Mouse (Mus musculus): ENCODE data around the gene Slc29a3. TPM values are rescaled to one million over a fixed set of nuclear protein-coding genes. Genes with fewer than 3 reads are reported as not detected.

Gene Slc29a3
- total and polyA plus RNA-seq, 2 experiments, result 1.8 to 2.8 TPM

GRCm38 (mm10) chr10:60690960-60691359 is 61.6 kb downstream of the Slc29a3 start:
- 42% methylated on average over 6 of the region's 6 CpGs for WGBS
- Histone ChIP-seq H3K79me2 (ENCODE audit: control insufficient read depth, insufficient read depth, low read length) (no peaks in the 10 kb centered on the region), H3K36me3 (ENCODE audit: control insufficient read depth, insufficient read depth, low read length) (no peaks in the 10 kb centered on the region), H3K4me3 (ENCODE audit: insufficient read depth, low read depth, low read length) (no peak overlapping the region), H3K27me3 (ENCODE audit: control insufficient read depth, insufficient read depth, low read length) (peaks cover 13% of the 10 kb centered on the region; the same call in 1 of the 2 replicates), H3K4me1 (ENCODE audit: control insufficient read depth, insufficient read depth, low read length) (no peaks in the 10 kb centered on the region), H3K9ac (ENCODE audit: low read depth, low read length) (no peak overlapping the region), H3K27ac (replicated peaks; ENCODE audit: insufficient read depth, low read depth, low read length) (no peak overlapping the region)
- no peak for TF ChIP-seq POLR2A (IDR thresholded peaks at IDR 0.05; ENCODE audit: extremely low read depth, insufficient read depth, low read length)
- TF ChIP-seq CTCF (IDR thresholded peaks at IDR 0.05; ENCODE audit: low read depth, low read length), result no peak
- DNase-seq (ENCODE audit: extremely low read depth, low read depth, low spot score), result no peak

DNA sequence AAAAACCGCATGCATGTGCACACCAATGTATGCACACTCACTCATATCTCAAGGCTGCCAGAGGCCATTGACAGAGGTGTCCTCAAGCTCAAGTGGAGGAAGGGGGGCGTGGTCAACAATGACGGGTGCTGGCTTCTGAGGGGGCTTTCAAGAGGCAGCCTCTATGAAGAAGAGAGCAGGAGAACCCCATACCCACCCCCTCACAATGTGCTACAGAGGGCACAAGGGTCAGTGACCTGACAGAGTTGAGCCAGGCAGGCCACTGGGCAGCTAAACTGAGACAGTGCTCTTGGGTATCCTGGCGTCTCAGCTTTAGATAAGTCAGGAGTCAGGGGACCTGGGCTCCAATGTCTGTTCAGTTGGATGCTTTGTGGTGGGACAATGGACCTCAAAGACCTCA is 63.2 kb downstream of the Slc29a3 start:
- peaks cover 18% of the 10 kb centered on the region; the same call in 1 of the 2 replicates for H3K27me3 ChIP-seq (ENCODE audit: control insufficient read depth, insufficient read depth, low read length)
- no peak for TF ChIP-seq POLR2A (IDR thresholded peaks at IDR 0.05; ENCODE audit: extremely low read depth, insufficient read depth, low read length)
- TF ChIP-seq CTCF (IDR thresholded peaks at IDR 0.05; ENCODE audit: low read depth, low read length), result no peak
- no peak overlapping the region for H3K4me3 ChIP-seq (ENCODE audit: insufficient read depth, low read depth, low read length)
- no peaks in the 10 kb centered on the region for H3K79me2 ChIP-seq (ENCODE audit: control insufficient read depth, insufficient read depth, low read length)
- H3K36me3 ChIP-seq (ENCODE audit: control insufficient read depth, insufficient read depth, low read length), result no peaks in the 10 kb centered on the region
- no peaks in the 10 kb centered on the region for H3K4me1 ChIP-seq (ENCODE audit: control insufficient read depth, insufficient read depth, low read length)
- no peak overlapping the region for H3K9ac ChIP-seq (ENCODE audit: low read depth, low read length)
- H3K27ac ChIP-seq (replicated peaks; ENCODE audit: insufficient read depth, low read depth, low read length), result no peak overlapping the region
- DNase-seq (ENCODE audit: extremely low read depth, low read depth, low spot score), result no peak
- WGBS, result 58% methylated on average over 4 of the region's 4 CpGs

DNA sequence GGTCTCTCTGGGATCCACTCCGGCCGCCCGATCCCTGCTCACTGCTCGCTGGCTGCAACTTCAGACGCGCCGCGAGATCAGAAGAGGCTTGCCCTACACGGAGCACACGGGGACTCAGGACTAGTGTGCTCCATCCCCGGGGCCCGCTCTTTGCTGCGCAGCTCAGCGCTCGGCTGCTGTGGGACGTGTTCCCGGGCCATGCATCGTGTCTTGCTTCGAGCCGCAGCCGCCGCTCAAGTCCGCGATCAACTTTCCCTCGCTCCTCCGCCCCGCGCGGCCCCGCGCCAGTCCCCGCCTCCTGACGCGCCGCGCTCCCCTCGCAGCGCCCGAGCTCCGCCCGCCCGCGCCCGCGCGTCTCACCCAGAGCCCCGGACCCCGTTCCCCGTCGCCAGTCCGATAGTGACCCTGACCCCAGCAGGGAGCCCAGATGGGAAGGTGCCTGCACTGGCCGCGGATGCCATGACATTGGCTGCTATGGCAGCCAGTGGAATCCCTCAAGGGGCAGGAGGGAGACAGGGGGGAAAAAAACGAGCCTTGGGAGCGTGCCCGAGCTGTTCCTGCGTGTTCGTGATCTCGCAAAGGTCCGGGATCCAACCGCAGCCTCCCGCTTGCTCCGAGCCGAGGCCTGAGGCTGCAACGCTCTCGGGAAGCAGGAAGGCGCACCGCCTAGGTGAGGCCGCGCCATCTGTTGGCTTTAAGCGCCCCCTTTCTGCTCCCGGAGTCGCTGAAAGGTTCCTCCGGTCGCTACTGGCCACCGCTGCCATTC is 65.4 kb downstream of the Slc29a3 start:
- 2% methylated on average over 76 of the region's 76 CpGs for WGBS
- TF ChIP-seq POLR2A (IDR thresholded peaks at IDR 0.05; ENCODE audit: extremely low read depth, insufficient read depth, low read length), result no peak
- TF ChIP-seq CTCF (IDR thresholded peaks at IDR 0.05; ENCODE audit: low read depth, low read length), result peak; percentile 42
- DNase-seq (ENCODE audit: extremely low read depth, low read depth, low spot score), result no peak

GRCm38 (mm10) chr10:60686641-60686975 is 66.0 kb downstream of the Slc29a3 start:
- no peak overlapping the region for H3K9ac ChIP-seq (ENCODE audit: low read depth, low read length)
- H3K4me3 ChIP-seq (ENCODE audit: insufficient read depth, low read depth, low read length), result no peak overlapping the region
- H3K79me2 ChIP-seq (ENCODE audit: control insufficient read depth, insufficient read depth, low read length), result no peaks in the 10 kb centered on the region
- no peaks in the 10 kb centered on the region for H3K36me3 ChIP-seq (ENCODE audit: control insufficient read depth, insufficient read depth, low read length)
- 2% methylated on average over 37 of the region's 37 CpGs for WGBS
- H3K27me3 ChIP-seq (ENCODE audit: control insufficient read depth, insufficient read depth, low read length), result peaks cover 18% of the 10 kb centered on the region; the same call in 1 of the 2 replicates
- no peaks in the 10 kb centered on the region for H3K4me1 ChIP-seq (ENCODE audit: control insufficient read depth, insufficient read depth, low read length)
- H3K27ac ChIP-seq (replicated peaks; ENCODE audit: insufficient read depth, low read depth, low read length), result no peak overlapping the region
- DNase-seq (ENCODE audit: extremely low read depth, low read depth, low spot score), result no peak
- TF ChIP-seq CTCF (IDR thresholded peaks at IDR 0.05; ENCODE audit: low read depth, low read length), result no peak
- no peak for TF ChIP-seq POLR2A (IDR thresholded peaks at IDR 0.05; ENCODE audit: extremely low read depth, insufficient read depth, low read length)

More for the DNA sequence above, 65.4 kb downstream of the Slc29a3 start:
- no peaks in the 10 kb centered on the region for H3K4me1 ChIP-seq (ENCODE audit: control insufficient read depth, insufficient read depth, low read length)
- H3K27me3 ChIP-seq (ENCODE audit: control insufficient read depth, insufficient read depth, low read length), result peaks cover 18% of the 10 kb centered on the region; the same call in 1 of the 2 replicates
- peak overlapping the region; percentile 41; the same call in 1 of the 2 replicates for H3K4me3 ChIP-seq (ENCODE audit: insufficient read depth, low read depth, low read length)
- no peak overlapping the region for H3K9ac ChIP-seq (ENCODE audit: low read depth, low read length)
- no peaks in the 10 kb centered on the region for H3K79me2 ChIP-seq (ENCODE audit: control insufficient read depth, insufficient read depth, low read length)
- no peak overlapping the region for H3K27ac ChIP-seq (replicated peaks; ENCODE audit: insufficient read depth, low read depth, low read length)
- H3K36me3 ChIP-seq (ENCODE audit: control insufficient read depth, insufficient read depth, low read length), result no peaks in the 10 kb centered on the region

DNA sequence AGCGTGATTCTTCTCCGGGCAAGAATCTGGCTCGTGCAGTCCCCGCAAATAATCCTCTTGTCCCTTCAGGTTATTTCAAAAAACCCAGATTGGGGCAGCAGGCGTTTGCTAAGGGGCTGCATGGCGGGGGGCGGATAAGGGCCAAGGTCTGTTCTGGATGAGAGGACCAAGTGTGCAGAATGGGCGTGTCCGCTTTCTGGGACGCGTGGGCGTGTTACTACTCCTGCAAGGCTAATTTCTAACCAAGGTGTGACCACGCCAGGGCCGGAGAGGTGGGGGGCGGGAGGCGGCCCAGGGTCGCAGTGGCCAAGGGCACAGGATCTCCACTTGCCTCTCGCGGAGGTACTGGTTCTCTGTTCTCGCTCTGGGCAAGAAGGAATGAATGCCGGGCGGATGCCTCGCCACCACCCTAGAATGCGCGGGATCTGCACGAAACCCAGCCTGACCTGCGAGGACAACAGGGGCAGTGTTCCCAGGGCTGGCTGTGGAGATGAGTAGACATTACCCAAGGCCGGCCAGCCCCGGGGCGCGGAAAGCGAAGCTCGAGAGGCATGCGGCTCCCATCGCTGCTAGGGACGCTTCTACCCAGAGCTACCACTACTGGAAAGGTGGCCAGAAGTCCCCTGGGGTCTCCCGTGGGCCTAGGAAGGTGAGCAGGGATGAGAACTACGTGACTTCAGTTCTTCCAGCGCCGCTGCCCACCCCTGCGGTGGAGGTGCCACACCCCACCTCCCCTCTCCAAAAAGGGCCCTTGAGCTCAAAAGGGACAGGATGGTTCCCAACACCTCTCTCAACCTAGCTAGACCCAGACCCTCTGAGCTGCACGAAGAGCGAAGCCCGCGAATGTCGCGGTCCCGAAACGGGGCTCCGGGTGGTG is 66.6 kb downstream of the Slc29a3 start:
- no peaks in the 10 kb centered on the region for H3K36me3 ChIP-seq (ENCODE audit: control insufficient read depth, insufficient read depth, low read length)
- no peaks in the 10 kb centered on the region for H3K79me2 ChIP-seq (ENCODE audit: control insufficient read depth, insufficient read depth, low read length)
- H3K4me3 ChIP-seq (ENCODE audit: insufficient read depth, low read depth, low read length), result no peak overlapping the region
- no peaks in the 10 kb centered on the region for H3K4me1 ChIP-seq (ENCODE audit: control insufficient read depth, insufficient read depth, low read length)
- no peak for TF ChIP-seq CTCF (IDR thresholded peaks at IDR 0.05; ENCODE audit: low read depth, low read length)
- TF ChIP-seq POLR2A (IDR thresholded peaks at IDR 0.05; ENCODE audit: extremely low read depth, insufficient read depth, low read length), result no peak
- 7% methylated on average over 50 of the region's 50 CpGs for WGBS
- H3K9ac ChIP-seq (ENCODE audit: low read depth, low read length), result no peak overlapping the region
- no peak overlapping the region for H3K27ac ChIP-seq (replicated peaks; ENCODE audit: insufficient read depth, low read depth, low read length)
- DNase-seq (ENCODE audit: extremely low read depth, low read depth, low spot score), result no peak
- peaks cover 18% of the 10 kb centered on the region; the same call in 1 of the 2 replicates for H3K27me3 ChIP-seq (ENCODE audit: control insufficient read depth, insufficient read depth, low read length)
